Mouse (Mus musculus) adrenal gland, postnatal 25 days (tissue): ENCODE measurements at regions not wholly inside any gene's neighbourhood (a gene's known extent, or its start where the extent isn't known, plus 50 kb on each side); places are given as distances from the start of the nearest gene placed in this dataset.

Experiments used
- DNase-seq: peaks from one replicate; pipeline ENCODE4 v3.0.0; 2021; ENCODE audit warnings: mixed read lengths

GRCm38 (mm10) chrX:95291676-95292075 lies 95.0 kb upstream of the Arhgef9 start:
- DNase-seq = no peak

DNA sequence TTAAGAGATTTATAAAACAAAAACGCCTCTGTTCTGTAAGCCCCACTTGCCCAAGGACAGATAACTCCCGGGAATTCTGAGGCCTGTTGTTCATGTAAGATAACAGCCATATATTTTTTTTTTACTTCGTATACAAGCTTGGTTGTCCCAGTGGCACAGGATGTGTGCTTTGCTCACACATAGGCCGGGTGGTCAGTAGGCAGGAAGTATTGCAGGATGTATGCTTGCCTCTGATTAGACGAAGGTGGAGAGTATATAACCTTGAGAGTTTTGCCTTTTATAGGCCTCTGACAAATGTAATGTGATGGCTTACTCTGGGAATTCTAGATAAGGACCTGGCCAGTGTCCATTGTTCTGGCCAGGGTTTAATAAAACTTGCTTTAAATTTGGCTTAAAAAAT lies 85.4 kb upstream of the Arhgef9 start:
- no peak for DNase-seq

- DNase-seq = peak; percentile 7
Observed at GRCm38 (mm10) chrX:95253517-95253916, 56.9 kb upstream of the Arhgef9 start.
